26 mouse cellular contexts compared by ENCODE assay signal in genomic region chr17:67544410-67544809, GRCm38 (mm10).
DNase-seq lines count a peak whose midpoint lies in the region; ATAC-seq lines count a peak whose summit lies in the region.
"Had no signal": no experiment of that assay in that cellular context is flagged by ENCODE, and none has a peak within 500 bp of the region (broad histone marks: within the 10 kb centered on the region; RNA-seq: fewer than 3 reads in every experiment).

No protein-coding gene starts in this region.

- no peak overlapping the region for H3K9ac ChIP-seq in kidney, embryonic 16.5 days (replicated peaks; ENCODE audit: low read length)
- H3K9ac ChIP-seq: embryonic facial prominence, embryonic 12.5 days; embryonic facial prominence, embryonic 15.5 days; forebrain, postnatal 0 days; heart, embryonic 12.5 days; heart, embryonic 15.5 days; hindbrain, embryonic 13.5 days had no signal

- no peaks in the 10 kb centered on the region for H3K27me3 ChIP-seq in kidney, embryonic 16.5 days (ENCODE audit: insufficient read depth, low read length)
- H3K27me3 ChIP-seq: embryonic facial prominence, embryonic 12.5 days; embryonic facial prominence, embryonic 15.5 days; heart, embryonic 12.5 days; heart, embryonic 15.5 days; hindbrain, embryonic 13.5 days had no signal

- H3K36me3 ChIP-seq in kidney, embryonic 16.5 days (ENCODE audit: insufficient read depth, low read length) = no peaks in the 10 kb centered on the region
- H3K36me3 ChIP-seq: embryonic facial prominence, embryonic 12.5 days; embryonic facial prominence, embryonic 15.5 days; heart, embryonic 12.5 days; heart, embryonic 15.5 days; hindbrain, embryonic 10.5 days; hindbrain, embryonic 13.5 days had no signal

- peak; percentile 78 for ATAC-seq in kidney, embryonic 16.5 days (ENCODE audit: low FRiP score, low TSS enrichment)
- no peak for ATAC-seq in inflammation-experienced regulatory T-cells, adult 6 months
- ATAC-seq: forebrain, embryonic 14.5 days; forebrain, postnatal 0 days had no signal

- H3K4me3 ChIP-seq in kidney, embryonic 16.5 days (ENCODE audit: low read length) = no peak overlapping the region
- H3K4me3 ChIP-seq: embryonic facial prominence, embryonic 12.5 days; embryonic facial prominence, embryonic 15.5 days; heart, embryonic 12.5 days; heart, embryonic 15.5 days; hindbrain, embryonic 10.5 days; hindbrain, embryonic 13.5 days had no signal

- no peak overlapping the region for H3K4me2 ChIP-seq in kidney, embryonic 16.5 days (replicated peaks; ENCODE audit: low read depth, low read length)
- H3K4me2 ChIP-seq: embryonic facial prominence, embryonic 12.5 days; embryonic facial prominence, embryonic 15.5 days; heart, embryonic 12.5 days; heart, embryonic 15.5 days; hindbrain, embryonic 13.5 days had no signal

- H3K4me1 ChIP-seq in kidney, embryonic 16.5 days (ENCODE audit: insufficient read depth, low read length) = peaks cover 3% of the 10 kb centered on the region
- H3K4me1 ChIP-seq: embryonic facial prominence, embryonic 12.5 days; embryonic facial prominence, embryonic 15.5 days; heart, embryonic 12.5 days; heart, embryonic 15.5 days had no signal

- WGBS in kidney, embryonic 16.5 days = 40% methylated on average over 7 of the region's 7 CpGs

- peak; percentile 22 for DNase-seq in kidney, adult 9 months
- no peak for DNase-seq in kidney, adult 8-10 months
- DNase-seq in kidney, adult 11 months = no peak
- peak; percentile 14 for DNase-seq in kidney, postnatal 10 days
- DNase-seq in retina, embryonic 14.5 days (ENCODE audit: low spot score) = no peak
- DNase-seq: adrenal gland, adult 2 months; adrenal gland, postnatal 14 days; B cell, adult 2 months; cerebellum, adult 11 months; cerebellum, adult 2 months; cerebellum, adult 9-11 months; cerebellum, postnatal 25 days; forebrain, postnatal 0 days; gastrocnemius, postnatal 25 days; heart, adult 18-20 months; heart, postnatal 10 days; heart, postnatal 36 days had no signal

- H3K27ac ChIP-seq in kidney, embryonic 16.5 days (ENCODE audit: low read length) = no peak overlapping the region
- H3K27ac ChIP-seq: embryonic facial prominence, embryonic 12.5 days; embryonic facial prominence, embryonic 15.5 days; heart, embryonic 15.5 days; hindbrain, embryonic 10.5 days; hindbrain, embryonic 13.5 days had no signal

- H3K9me3 ChIP-seq in kidney, embryonic 16.5 days (ENCODE audit: low read length) = peaks cover 6% of the 10 kb centered on the region
- H3K9me3 ChIP-seq: embryonic facial prominence, embryonic 12.5 days; embryonic facial prominence, embryonic 15.5 days; heart, embryonic 15.5 days; hindbrain, embryonic 13.5 days had no signal

Comparison
In these comparisons a context has a peak if more than half of its experiments do, and no peak if none do; other contexts are left out.
1. DNase-seq: peak in kidney, adult 9 months (single experiment) and kidney, postnatal 10 days (single experiment); none in kidney, adult 8-10 months (0 of 2), kidney, adult 11 months (single experiment) and retina, embryonic 14.5 days (single experiment).